Mouse (Mus musculus): ENCODE data around the gene E130308A19Rik. TPM values are rescaled to one million over a fixed set of nuclear protein-coding genes. Genes with fewer than 3 reads are reported as not detected.
A peak's percentile ranks its signal among the peaks of the same experiment; 100 is the strongest.

Gene E130308A19Rik
- total and polyA plus RNA-seq, 2 experiments from 2014 or later: 11.3 to 16.3 TPM

- Histone ChIP-seq H3K4me2 (ENCODE audit: low read depth, low read length) (no peak overlapping the region), H3K27me3 (ENCODE audit: control insufficient read depth, insufficient read depth, low read length) (no peaks in the 10 kb centered on the region), H3K4me1 (ENCODE audit: control insufficient read depth, insufficient read depth) (peaks cover 9% of the 10 kb centered on the region; the same call in 1 of the 2 replicates), H3K36me3 (replicated peaks; ENCODE audit: control insufficient read depth, insufficient read depth, low read length) (no peaks in the 10 kb centered on the region), H3K9ac (replicated peaks; ENCODE audit: low read depth, low read length) (no peak overlapping the region), H3K27ac (ENCODE audit: low read depth) (no peak overlapping the region), H3K4me3 (ENCODE audit: low read depth, low read length) (no peak overlapping the region), H3K9me3 (replicated peaks; ENCODE audit: control insufficient read depth, low read length) (no peaks in the 10 kb centered on the region)
- DNase-seq (ENCODE audit: low spot score) (no peak), ATAC-seq (ENCODE audit: insufficient read depth, low read depth) (no peak)
- TF ChIP-seq CTCF (IDR thresholded peaks at IDR 0.05; ENCODE audit: low read depth) (no peak), EP300 (IDR thresholded peaks at IDR 0.05; ENCODE audit: low read depth) (no peak)
- WGBS: 52% methylated on average over 4 of the region's 4 CpGs
Measured at GRCm38 (mm10) chr4:59628255-59628654, 2.2 kb downstream of the E130308A19Rik start.

DNA sequence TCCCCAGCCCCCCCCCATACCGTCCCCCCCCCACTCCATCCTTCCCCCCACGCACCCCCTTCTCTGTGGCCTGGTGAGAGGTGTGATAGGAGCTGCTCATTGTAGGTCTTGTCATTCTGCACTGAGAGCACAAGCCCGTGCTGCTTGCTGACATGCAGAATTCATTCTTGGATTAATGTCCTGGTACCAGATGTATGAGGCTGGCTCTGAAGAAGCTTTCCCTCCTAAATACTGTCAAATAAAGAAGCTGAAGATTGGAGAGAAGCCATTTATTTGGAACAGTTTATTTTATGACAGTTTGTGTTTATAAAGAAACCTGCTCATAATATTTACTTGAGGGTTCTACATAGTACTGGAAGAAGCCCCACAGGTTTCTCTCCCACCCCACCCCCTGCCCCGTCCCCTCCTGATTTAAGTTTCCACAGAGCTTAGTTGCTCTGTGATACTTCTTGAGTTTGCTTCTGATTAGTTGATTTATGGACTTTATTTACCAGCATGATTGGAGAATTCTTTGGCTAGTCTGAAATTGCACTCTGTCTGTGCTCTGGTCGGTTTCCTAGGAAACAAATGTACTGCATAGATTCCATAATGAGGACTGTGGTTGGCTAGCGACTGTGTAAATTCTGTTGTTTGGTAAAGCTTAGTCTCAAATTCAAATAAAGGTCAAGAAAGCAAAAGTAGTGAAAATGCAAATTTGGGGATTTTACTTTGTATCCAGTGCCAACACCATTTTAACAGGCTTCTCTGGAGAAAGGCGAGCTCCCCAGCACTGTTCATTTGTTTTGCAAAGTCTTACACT lies 3.3 kb downstream of the E130308A19Rik start:
- H3K9ac ChIP-seq (replicated peaks; ENCODE audit: low read depth, low read length): no peak overlapping the region
- WGBS: 47% methylated on average over 7 of the region's 7 CpGs
- no peaks in the 10 kb centered on the region for H3K36me3 ChIP-seq (replicated peaks; ENCODE audit: control insufficient read depth, insufficient read depth, low read length)
- H3K27me3 ChIP-seq (ENCODE audit: control insufficient read depth, insufficient read depth, low read length): no peaks in the 10 kb centered on the region
- peaks cover 9% of the 10 kb centered on the region; the same call in 1 of the 2 replicates for H3K4me1 ChIP-seq (ENCODE audit: control insufficient read depth, insufficient read depth)
- no peak overlapping the region for H3K4me2 ChIP-seq (ENCODE audit: low read depth, low read length)
- TF ChIP-seq EP300 (IDR thresholded peaks at IDR 0.05; ENCODE audit: low read depth): no peak
- no peak for TF ChIP-seq CTCF (IDR thresholded peaks at IDR 0.05; ENCODE audit: low read depth)
- H3K4me3 ChIP-seq (ENCODE audit: low read depth, low read length): no peak overlapping the region
- no peaks in the 10 kb centered on the region for H3K9me3 ChIP-seq (replicated peaks; ENCODE audit: control insufficient read depth, low read length)
- H3K27ac ChIP-seq (ENCODE audit: low read depth): no peak overlapping the region
- ATAC-seq (ENCODE audit: insufficient read depth, low read depth) (no peak), DNase-seq (ENCODE audit: low spot score) (no peak)

GRCm38 (mm10) chr4:59630122-59630521 lies 4.1 kb downstream of the E130308A19Rik start:
- 0 out of 2 replicates have a peak overlapping the region, but pooled peaks have one; percentile 4 for H3K4me2 ChIP-seq (ENCODE audit: low read depth, low read length)
- H3K4me1 ChIP-seq (ENCODE audit: control insufficient read depth, insufficient read depth): peaks cover 10% of the 10 kb centered on the region; the same call in 1 of the 2 replicates
- 0 out of 2 replicates have a peak overlapping the region, but pooled peaks have one; percentile 3 for H3K27ac ChIP-seq (ENCODE audit: low read depth)
- ATAC-seq (ENCODE audit: insufficient read depth, low read depth) (no peak), DNase-seq (ENCODE audit: low spot score) (no peak)
- no peaks in the 10 kb centered on the region for H3K36me3 ChIP-seq (replicated peaks; ENCODE audit: control insufficient read depth, insufficient read depth, low read length)
- H3K27me3 ChIP-seq (ENCODE audit: control insufficient read depth, insufficient read depth, low read length): no peaks in the 10 kb centered on the region
- WGBS: 42% methylated on average over 9 of the region's 9 CpGs
- TF ChIP-seq EP300 (IDR thresholded peaks at IDR 0.05; ENCODE audit: low read depth) (no peak), CTCF (IDR thresholded peaks at IDR 0.05; ENCODE audit: low read depth) (no peak)
- H3K4me3 ChIP-seq (ENCODE audit: low read depth, low read length): no peak overlapping the region
- no peaks in the 10 kb centered on the region for H3K9me3 ChIP-seq (replicated peaks; ENCODE audit: control insufficient read depth, low read length)
- no peak overlapping the region for H3K9ac ChIP-seq (replicated peaks; ENCODE audit: low read depth, low read length)

DNA sequence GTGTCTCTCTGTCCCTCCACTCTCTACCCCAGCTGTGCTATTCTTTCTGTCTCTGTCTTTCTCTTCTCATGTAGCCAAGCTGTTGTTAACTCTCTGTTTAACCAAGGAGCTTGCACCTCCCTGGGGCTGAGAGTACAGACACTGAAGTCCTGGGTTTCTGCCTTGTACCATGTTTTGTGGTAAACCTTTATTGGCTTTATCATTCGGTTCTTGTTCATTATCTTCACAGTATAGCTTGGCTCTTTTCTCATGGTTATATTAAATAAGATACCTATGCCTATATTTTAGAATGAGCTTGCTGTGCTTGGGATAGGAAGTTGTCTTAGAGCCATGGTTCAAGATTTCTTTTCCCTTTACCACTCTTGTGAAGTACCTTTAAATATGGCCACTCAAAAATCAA lies 8.5 kb downstream of the E130308A19Rik start:
- no peak overlapping the region for H3K9ac ChIP-seq (replicated peaks; ENCODE audit: low read depth, low read length)
- WGBS: 55% methylated on average over 1 of the region's 1 CpGs
- H3K27ac ChIP-seq (ENCODE audit: low read depth): no peak overlapping the region
- peaks cover 20% of the 10 kb centered on the region for H3K4me1 ChIP-seq (ENCODE audit: control insufficient read depth, insufficient read depth)
- H3K4me2 ChIP-seq (ENCODE audit: low read depth, low read length): no peak overlapping the region
- no peak overlapping the region for H3K4me3 ChIP-seq (ENCODE audit: low read depth, low read length)
- H3K36me3 ChIP-seq (replicated peaks; ENCODE audit: control insufficient read depth, insufficient read depth, low read length): no peaks in the 10 kb centered on the region
- H3K27me3 ChIP-seq (ENCODE audit: control insufficient read depth, insufficient read depth, low read length): no peaks in the 10 kb centered on the region
- no peak for DNase-seq (ENCODE audit: low spot score)
- ATAC-seq (ENCODE audit: insufficient read depth, low read depth): no peak
- TF ChIP-seq EP300 (IDR thresholded peaks at IDR 0.05; ENCODE audit: low read depth): no peak
- no peak for TF ChIP-seq CTCF (IDR thresholded peaks at IDR 0.05; ENCODE audit: low read depth)
- H3K9me3 ChIP-seq (replicated peaks; ENCODE audit: control insufficient read depth, low read length): no peaks in the 10 kb centered on the region

DNA sequence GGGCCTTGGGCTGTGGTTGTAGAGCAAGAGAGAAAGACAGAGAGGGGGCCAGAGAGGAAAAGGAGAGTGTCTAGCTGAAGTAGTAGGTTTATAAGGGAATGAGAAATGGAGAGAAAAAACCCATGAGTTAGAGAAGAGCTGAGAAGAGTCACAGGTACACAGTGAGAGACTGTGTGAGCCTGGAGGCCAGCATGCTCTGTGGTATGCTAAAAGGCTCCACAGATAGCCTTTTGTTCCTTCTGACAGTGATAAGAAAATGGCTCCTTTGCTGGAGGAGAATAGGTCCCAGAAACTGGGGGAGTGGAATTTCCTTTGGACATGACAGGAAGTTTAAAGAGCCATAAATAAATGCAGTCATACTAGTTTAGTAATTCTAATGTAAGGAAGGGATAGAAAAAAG lies 13.2 kb downstream of the E130308A19Rik start:
- Histone ChIP-seq H3K9ac (replicated peaks; ENCODE audit: low read depth, low read length) (no peak overlapping the region), H3K36me3 (replicated peaks; ENCODE audit: control insufficient read depth, insufficient read depth, low read length) (no peaks in the 10 kb centered on the region), H3K4me3 (ENCODE audit: low read depth, low read length) (no peak overlapping the region), H3K4me2 (ENCODE audit: low read depth, low read length) (no peak overlapping the region), H3K27ac (ENCODE audit: low read depth) (peak overlapping the region; percentile 71), H3K9me3 (replicated peaks; ENCODE audit: control insufficient read depth, low read length) (no peaks in the 10 kb centered on the region), H3K4me1 (ENCODE audit: control insufficient read depth, insufficient read depth) (peaks cover 26% of the 10 kb centered on the region), H3K27me3 (ENCODE audit: control insufficient read depth, insufficient read depth, low read length) (no peaks in the 10 kb centered on the region)
- TF ChIP-seq EP300 (IDR thresholded peaks at IDR 0.05; ENCODE audit: low read depth) (no peak), CTCF (IDR thresholded peaks at IDR 0.05; ENCODE audit: low read depth) (no peak)
- DNase-seq (ENCODE audit: low spot score) (no peak), ATAC-seq (ENCODE audit: insufficient read depth, low read depth) (0 out of 2 replicates have a peak, but pooled peaks have one; percentile 44)

All from heart, postnatal 0 days (tissue).